Mouse (Mus musculus) 3134 (cell line): ENCODE measurements around the gene Mllt10.

Source experiments
- DNase-seq: peaks from one replicate; pipeline ENCODE4 v3.0.0-alpha.2; 2011; ENCODE audit warnings: low spot score; ENCODE audit not compliant: insufficient read length; ENCODE audit errors: extremely low read depth

Gene Mllt10

DNA sequence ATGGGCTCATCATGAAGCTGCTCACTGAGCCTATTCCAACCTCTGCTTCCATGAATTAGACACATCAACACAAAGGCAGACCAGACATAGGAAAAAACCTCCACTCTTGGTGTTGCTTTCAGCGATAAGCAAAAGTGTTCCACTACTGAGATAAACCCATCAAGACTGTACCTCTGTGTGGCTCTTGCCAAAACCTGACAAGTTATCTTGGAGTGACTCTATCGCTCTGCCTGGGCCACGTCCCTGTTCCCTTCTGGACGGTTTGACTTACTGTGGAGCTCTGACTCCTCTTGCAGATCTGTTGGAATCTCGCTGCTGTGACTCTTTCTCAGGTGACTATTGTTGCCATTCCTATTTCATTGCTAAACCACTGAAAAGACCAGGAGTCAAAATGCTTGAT lies 180.5 kb downstream of the Mllt10 start:
- DNase-seq, result no peak

DNA sequence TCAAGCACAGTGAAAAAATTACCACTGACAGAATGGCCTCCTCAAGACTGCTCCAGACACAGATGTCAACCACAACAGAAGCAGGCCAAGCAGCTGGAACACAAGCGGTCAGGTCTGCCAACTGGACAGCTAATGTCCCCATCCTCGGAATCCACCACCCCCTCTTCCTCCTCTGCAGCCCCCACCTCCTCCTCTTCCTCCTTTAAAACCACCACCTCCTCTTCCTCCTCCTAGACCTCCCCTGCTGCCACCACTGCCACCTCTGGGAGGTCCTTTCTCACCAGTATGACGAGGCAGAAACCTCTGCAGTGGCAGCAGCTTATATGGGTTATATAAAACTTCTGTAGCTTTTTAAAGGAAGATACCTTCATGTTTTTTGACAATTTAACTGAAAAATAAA lies 194.2 kb downstream of the Mllt10 start:
- DNase-seq, result no peak
